Mouse (Mus musculus) heart, postnatal 0 days (tissue): ENCODE results near the gene Vars.

ENCODE experiments used
- CTCF ChIP-seq: IDR thresholded peaks from 2 replicates; pipeline ENCODE4 v1.5.1; 2016; ENCODE audit warnings: antibody characterized with exemption, control low read depth, low read depth
- EP300 ChIP-seq: IDR thresholded peaks from 2 replicates; pipeline ENCODE4 v1.6.1; 2016; ENCODE audit warnings: antibody characterized with exemption, low read depth

- TF ChIP-seq CTCF (no peak), EP300 (no peak)
Observed at GRCm38 (mm10) chr17:35012430-35012829, 11.6 kb downstream of the Vars start.
